Mouse (Mus musculus) midbrain, embryonic 11.5 days (tissue): ENCODE data around the gene 2610528A11Rik. TPM values are rescaled to one million over a fixed set of nuclear protein-coding genes. Genes with fewer than 3 reads are reported as not detected.
"Not testable (repeated sequence)": the region's sequence is repeated elsewhere in the genome, so short reads cannot be mapped to it uniquely, and the experiment has no call there.

Source experiments
- ATAC-seq: fragments of 200-750 bp; cut with Nextera tagmentation; 2 replicates; pipeline ENCODE4 v1.8.0; 2017; ENCODE audit warnings: moderate TSS enrichment, moderate library complexity; ENCODE audit not compliant: low FRiP score
- DNase-seq: peaks from one replicate; pipeline ENCODE4 v3.0.0; 2015; ENCODE audit warnings: low spot score; ENCODE audit errors: missing footprints
- H3K27ac ChIP-seq: fragments of 300-500 bp; sonication (generic); 2 replicates; pipeline ENCODE4 v1.5.1; 2014; ENCODE audit warnings: low read depth, low read length
- H3K27me3 ChIP-seq: fragments of 300-500 bp; sonication (generic); 2 replicates; pipeline ENCODE4 v1.6.1; 2014; ENCODE audit warnings: mild to moderate bottlenecking, low read length, moderate library complexity, mixed read lengths; ENCODE audit not compliant: control insufficient read depth, insufficient read depth
- H3K36me3 ChIP-seq: fragments of 300-500 bp; sonication (generic); 2 replicates; pipeline ENCODE4 v1.6.1; 2014; ENCODE audit warnings: mild to moderate bottlenecking, low read length, moderate library complexity, mixed read lengths; ENCODE audit not compliant: control insufficient read depth, insufficient read depth
- H3K4me1 ChIP-seq: fragments of 300-500 bp; sonication (generic); 2 replicates; pipeline ENCODE4 v1.6.1; 2014; ENCODE audit warnings: low read length; ENCODE audit not compliant: control insufficient read depth, insufficient read depth
- H3K4me2 ChIP-seq: fragments of 300-500 bp; sonication (generic); 2 replicates; pipeline ENCODE4 v1.6.1; 2014; ENCODE audit warnings: mild to moderate bottlenecking, moderate library complexity
- H3K4me3 ChIP-seq: fragments of 300-500 bp; sonication (generic); 2 replicates; pipeline ENCODE4 v1.5.1; 2014; ENCODE audit warnings: low read depth, low read length
- H3K9ac ChIP-seq: fragments of 300-500 bp; sonication (generic); 2 replicates; pipeline ENCODE4 v1.6.1; 2014; ENCODE audit warnings: low read length
- H3K9me3 ChIP-seq: fragments of 300-500 bp; sonication (generic); 2 replicates; pipeline ENCODE4 v1.6.1; 2016; ENCODE audit warnings: low read length; ENCODE audit not compliant: control insufficient read depth
- WGBS: fragments of 180-500 bp; shearing (Covaris S2); extraction: QIAGEN DNeasy Blood & Tissue Kit; methylation state at CpG from one replicate; pipeline ENCODE4 v1.1.7; 2014; 5-methylcytosine and 5-hydroxymethylcytosine counted together
- polyA plus RNA-seq: library from polyadenylated mRNA; unstranded; fragments of >200 nt; fragmentation: Nextera tagmentation; extraction: Ambion mirVana; gene quantifications from 2 replicates; pipeline ENCODE4 v1.2.1, GENCODE M21; 2014

Gene 2610528A11Rik
- polyA plus RNA-seq = 0.32 TPM in 1 of 2 replicates, not detected in the other

GRCm38 (mm10) chr14:37113922-37114321 is at the start of gene 2610528A11Rik:
Gene 2610528A11Rik, minus strand, starts transcription at chr14:37114022.
- WGBS = 72% methylated on average over 3 of the region's 3 CpGs

GRCm38 (mm10) chr14:37163277-37163956 is 49.6 kb upstream of the 2610528A11Rik start:
- Histone ChIP-seq H3K4me1 (no peaks in the 10 kb centered on the region), H3K36me3 (no peaks in the 10 kb centered on the region), H3K9me3 (no peaks in the 10 kb centered on the region), H3K4me2 (no peak overlapping the region), H3K4me3 (no peak overlapping the region), H3K27ac (no peak overlapping the region), H3K27me3 (no peaks in the 10 kb centered on the region), H3K9ac (no peak overlapping the region)
- DNase-seq (no peak), ATAC-seq (no peak)
- 74% methylated on average over 4 of the region's 4 CpGs for WGBS

More at GRCm38 (mm10) chr14:37113922-37114321, at the start of gene 2610528A11Rik:
- DNase-seq = no peak
- H3K4me1 ChIP-seq = no peaks in the 10 kb centered on the region
- no peak within 1 kb of the TSS for H3K27ac ChIP-seq
- H3K36me3 ChIP-seq = no peaks in the 10 kb centered on the region
- ATAC-seq = no peak
- H3K9ac ChIP-seq = no peak within 1 kb of the TSS
- H3K9me3 ChIP-seq = no peaks in the 10 kb centered on the region
- H3K27me3 ChIP-seq = no peaks in the 10 kb centered on the region
- no peak within 1 kb of the TSS for H3K4me3 ChIP-seq
- H3K4me2 ChIP-seq = no peak within 1 kb of the TSS

GRCm38 (mm10) chr14:37154391-37154790 is 40.6 kb upstream of the 2610528A11Rik start:
- H3K9ac ChIP-seq = no peak overlapping the region
- no peak overlapping the region for H3K27ac ChIP-seq
- ATAC-seq = no peak
- WGBS = 91% methylated on average over 1 of the region's 1 CpGs
- H3K4me2 ChIP-seq = no peak overlapping the region
- H3K9me3 ChIP-seq = peaks cover 3% of the 10 kb centered on the region; the same call in 1 of the 2 replicates
- no peaks in the 10 kb centered on the region for H3K36me3 ChIP-seq
- no peaks in the 10 kb centered on the region for H3K4me1 ChIP-seq
- DNase-seq = no peak
- no peak overlapping the region for H3K4me3 ChIP-seq
- no peaks in the 10 kb centered on the region for H3K27me3 ChIP-seq

- no peaks in the 10 kb centered on the region for H3K36me3 ChIP-seq
- H3K27me3 ChIP-seq = no peaks in the 10 kb centered on the region
- H3K9ac ChIP-seq = no peak overlapping the region
These were observed 25.4 kb upstream of the 2610528A11Rik start for GRCm38 (mm10) chr14:37139051-37139710.

GRCm38 (mm10) chr14:37137596-37137995 is 23.8 kb upstream of the 2610528A11Rik start:
- 77% methylated on average over 2 of the region's 3 CpGs for WGBS

More at GRCm38 (mm10) chr14:37139051-37139710, 25.4 kb upstream of the 2610528A11Rik start:
- Histone ChIP-seq H3K4me2 (no peak overlapping the region), H3K4me3 (no peak overlapping the region), H3K4me1 (peaks cover 2% of the 10 kb centered on the region; the same call in 1 of the 2 replicates), H3K27ac (no peak overlapping the region), H3K9me3 (no peaks in the 10 kb centered on the region)
- no peak for ATAC-seq
- 54% methylated on average over 8 of the region's 8 CpGs for WGBS
- DNase-seq = no peak

GRCm38 (mm10) chr14:37136110-37136509 is 22.3 kb upstream of the 2610528A11Rik start:
- no peak overlapping the region for H3K9ac ChIP-seq
- WGBS = 80% methylated on average over 4 of the region's 4 CpGs
- H3K27me3 ChIP-seq = no peaks in the 10 kb centered on the region
- H3K9me3 ChIP-seq = no peaks in the 10 kb centered on the region
- H3K4me3 ChIP-seq = no peak overlapping the region
- H3K4me1 ChIP-seq = peaks cover 2% of the 10 kb centered on the region; the same call in 1 of the 2 replicates
- no peak overlapping the region for H3K27ac ChIP-seq
- ATAC-seq (no peak), DNase-seq (no peak)
- no peaks in the 10 kb centered on the region for H3K36me3 ChIP-seq
- H3K4me2 ChIP-seq = no peak overlapping the region

More at GRCm38 (mm10) chr14:37137596-37137995, 23.8 kb upstream of the 2610528A11Rik start:
- H3K36me3 ChIP-seq, H3K9me3 ChIP-seq, H3K9ac ChIP-seq, H3K27me3 ChIP-seq, H3K4me3 ChIP-seq, ATAC-seq, H3K27ac ChIP-seq, H3K4me1 ChIP-seq, DNase-seq, H3K4me2 ChIP-seq: not testable (repeated sequence)

GRCm38 (mm10) chr14:37135671-37136070 is 21.8 kb upstream of the 2610528A11Rik start:
- peaks cover 2% of the 10 kb centered on the region; the same call in 1 of the 2 replicates for H3K4me1 ChIP-seq
- peak; percentile 59; the same call in 1 of the 2 replicates for ATAC-seq
- H3K4me2 ChIP-seq = peak overlapping the region; percentile 60
- no peaks in the 10 kb centered on the region for H3K36me3 ChIP-seq
- no peak for DNase-seq
- no peaks in the 10 kb centered on the region for H3K9me3 ChIP-seq
- H3K27ac ChIP-seq = no peak overlapping the region
- H3K4me3 ChIP-seq = peak overlapping the region; percentile 87
- WGBS = under 1% methylated on average over 10 of the region's 10 CpGs
- no peaks in the 10 kb centered on the region for H3K27me3 ChIP-seq
- H3K9ac ChIP-seq = peak overlapping the region; percentile 58; the same call in 1 of the 2 replicates

GRCm38 (mm10) chr14:37135127-37135593 is 21.3 kb upstream of the 2610528A11Rik start, which contains the start of gene Ghitm:
Gene Ghitm, minus strand, starts transcription at chr14:37135272.
- ATAC-seq (peak; percentile 99), DNase-seq (peak; percentile 99)
- no peaks in the 10 kb centered on the region for H3K27me3 ChIP-seq
- peak within 1 kb of the TSS; percentile 87 for H3K4me3 ChIP-seq
- H3K27ac ChIP-seq = peak within 1 kb of the TSS; percentile 51; the same call in 1 of the 2 replicates
- H3K9ac ChIP-seq = peak within 1 kb of the TSS; percentile 89
- peaks cover 2% of the 10 kb centered on the region; the same call in 1 of the 2 replicates for H3K4me1 ChIP-seq
- H3K36me3 ChIP-seq = no peaks in the 10 kb centered on the region
- H3K9me3 ChIP-seq = no peaks in the 10 kb centered on the region
- H3K4me2 ChIP-seq = peak within 1 kb of the TSS; percentile 65
- under 1% methylated on average over 38 of the region's 38 CpGs for WGBS
